Mouse (Mus musculus): ENCODE data around the gene Bfsp1.

Bfsp1 gene

DNA sequence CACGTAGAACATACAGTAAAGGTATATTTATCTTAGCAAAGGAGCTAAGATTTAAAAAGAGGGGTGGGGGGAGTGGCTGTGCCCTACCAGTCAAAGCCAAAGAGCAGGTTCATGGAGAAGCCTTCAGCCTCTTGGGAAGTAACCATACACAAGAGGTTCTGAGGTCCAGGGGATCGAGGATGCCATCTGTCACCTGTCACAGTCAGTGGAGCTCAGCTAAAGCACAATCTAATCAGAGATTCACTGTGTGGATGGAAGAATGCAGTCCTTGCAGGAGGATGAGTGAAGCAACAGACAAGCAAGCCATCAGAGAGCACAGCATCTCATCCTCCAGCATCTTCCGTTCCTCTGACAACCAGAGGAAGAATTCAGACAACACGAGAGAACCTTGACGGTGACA is 73.1 kb downstream of the Bfsp1 start:
- no peak for DNase-seq

DNA sequence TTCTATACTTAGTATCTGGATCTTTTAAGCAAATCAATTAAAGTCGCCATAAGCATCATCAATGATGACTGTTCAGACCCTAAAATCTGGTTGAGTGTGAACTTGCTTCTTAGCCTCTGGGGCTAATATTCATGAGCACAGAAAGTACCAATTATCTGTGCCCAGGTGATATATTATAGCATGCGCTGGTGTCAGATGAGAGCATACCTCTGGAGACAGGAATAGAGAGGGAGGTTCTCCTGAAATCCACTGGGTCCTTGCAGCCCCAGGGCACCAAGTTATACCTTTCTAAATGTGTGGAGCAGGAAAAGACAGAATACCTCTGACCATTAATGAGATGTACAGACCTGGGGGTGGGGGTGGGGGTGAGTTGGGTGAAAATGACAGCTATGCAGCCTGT is 82.7 kb downstream of the Bfsp1 start:
- DNase-seq = no peak

Measured in thymus, postnatal 36 days (tissue).